Mouse (Mus musculus) cortical plate, adult 2 months (tissue): Measurements from ENCODE around the gene Gemin7.

Source experiments
- CTCF ChIP-seq: fragments of 200-500 bp; IDR thresholded peaks from 2 replicates; pipeline ENCODE4 v1.5.1; 2011; ENCODE audit warnings: mild to moderate bottlenecking, control low read depth, low read length; ENCODE audit not compliant: insufficient read depth; ENCODE audit errors: extremely low read depth
- POLR2A ChIP-seq: fragments of 200-500 bp; IDR thresholded peaks from 2 replicates; pipeline ENCODE4 v1.6.1; 2011; ENCODE audit warnings: mild to moderate bottlenecking, low read length, control low read depth; ENCODE audit not compliant: insufficient read depth; ENCODE audit errors: extremely low read depth

- TF ChIP-seq POLR2A (no peak), CTCF (no peak)
These were observed 25.8 kb downstream of the Gemin7 start for GRCm38 (mm10) chr7:19551634-19552033.
